Mouse (Mus musculus): ENCODE data around the gene Elovl5. TPM values are rescaled to one million over a fixed set of nuclear protein-coding genes. Genes with fewer than 3 reads are reported as not detected.

Gene Elovl5
- polyA plus RNA-seq, 1 experiment: 45.1 TPM

DNA sequence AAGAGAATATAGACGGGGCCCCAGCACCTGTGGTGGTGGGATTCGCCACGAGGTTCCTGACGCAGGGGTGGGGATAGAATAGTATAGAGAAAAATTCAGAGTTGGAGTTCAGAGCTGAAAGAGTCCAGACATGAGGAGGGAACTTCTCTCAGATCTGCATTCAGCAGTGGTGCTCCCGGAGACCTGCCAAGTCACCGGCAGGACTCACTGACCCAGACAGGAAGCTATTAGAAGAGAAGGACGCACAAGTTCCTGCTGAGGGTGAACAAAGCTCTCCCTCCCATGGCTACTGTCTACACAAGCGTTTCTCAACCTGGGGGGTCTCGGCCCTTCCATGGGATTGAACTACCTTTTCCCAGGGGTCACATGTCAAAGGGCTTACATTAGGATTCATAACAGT is 78.1 kb downstream of the Elovl5 start:
- Histone ChIP-seq H3K36me3 (ENCODE audit: control insufficient read depth, insufficient read depth) (no peaks in the 10 kb centered on the region), H3K4me2 (ENCODE audit: low read depth) (no peak overlapping the region), H3K4me3 (no peak overlapping the region), H3K79me2 (ENCODE audit: control insufficient read depth, insufficient read depth) (no peaks in the 10 kb centered on the region), H3K27me3 (ENCODE audit: control insufficient read depth, insufficient read depth, insufficient read length) (no peaks in the 10 kb centered on the region), H3ac (ENCODE audit: control insufficient read depth, insufficient read length) (no peak overlapping the region)
- no peak for TF ChIP-seq MYOG (IDR thresholded peaks at IDR 0.05; ENCODE audit: control insufficient read depth in 1 of 3, insufficient read depth in 1 of 3, insufficient read length in 2 of 3, low read depth in 2 of 3)
- TF ChIP-seq TCF12 (IDR thresholded peaks at IDR 0.05; ENCODE audit: insufficient read depth, poor library complexity, severe bottlenecking): no peak
- no peak for TF ChIP-seq REST (IDR thresholded peaks at IDR 0.05; ENCODE audit: insufficient read depth, insufficient read length)
- no peak for TF ChIP-seq SRF (IDR thresholded peaks at IDR 0.05; ENCODE audit: control insufficient read depth, insufficient read length, low read depth)

DNA sequence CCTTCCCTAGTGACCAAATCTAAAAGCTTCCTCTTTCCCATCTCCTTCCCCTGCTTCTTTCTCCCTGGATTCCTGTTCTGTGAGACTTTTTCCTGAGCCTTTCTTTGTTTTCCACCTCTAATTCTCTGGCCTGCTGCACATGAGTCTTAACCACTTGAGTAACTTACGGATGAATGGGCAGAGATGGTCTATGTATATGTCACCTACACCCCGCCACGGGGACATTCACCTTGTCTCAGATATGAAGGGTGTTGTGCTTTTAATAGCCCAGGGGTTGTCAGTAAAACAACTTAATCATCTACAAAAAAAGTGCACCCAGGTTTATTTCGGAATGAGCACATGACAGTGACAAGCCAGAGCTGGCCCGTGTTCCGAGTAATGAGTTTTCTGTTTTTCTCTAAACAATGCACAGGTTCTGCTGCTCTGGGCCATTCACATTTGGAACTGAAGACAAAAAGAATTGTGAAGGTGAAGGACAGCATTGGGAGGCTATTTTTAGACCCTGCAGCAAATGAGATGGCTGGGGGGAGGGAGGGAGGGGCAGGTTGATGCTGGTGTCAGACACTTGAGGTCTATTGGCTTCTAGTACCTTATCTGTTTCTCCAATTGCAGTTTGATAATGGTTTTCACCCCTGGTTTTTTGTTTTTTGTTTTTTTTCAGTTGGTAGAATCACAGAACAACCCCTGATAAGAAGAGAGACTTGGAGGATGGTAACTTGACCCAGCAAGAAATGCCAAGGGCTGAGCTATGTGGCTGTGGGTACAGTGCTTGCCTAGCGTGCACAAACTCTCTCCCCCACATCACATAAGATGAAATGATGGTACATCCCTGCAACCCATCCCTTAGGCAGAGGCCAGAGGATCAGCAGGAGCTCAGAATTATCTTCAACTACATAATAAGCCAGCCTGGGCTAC is 83.7 kb downstream of the Elovl5 start:
- TF ChIP-seq MYOG (IDR thresholded peaks at IDR 0.05; ENCODE audit: control insufficient read depth in 1 of 3, insufficient read depth in 1 of 3, insufficient read length in 2 of 3, low read depth in 2 of 3) (no peak), SRF (IDR thresholded peaks at IDR 0.05; ENCODE audit: control insufficient read depth, insufficient read length, low read depth) (no peak), USF1 (IDR thresholded peaks at IDR 0.05; ENCODE audit: low read depth) (no peak)

GRCm38 (mm10) chr9:78003278-78003677 is 86.1 kb downstream of the Elovl5 start:
- Histone ChIP-seq H3K27me3 (ENCODE audit: control insufficient read depth, insufficient read depth, insufficient read length) (no peaks in the 10 kb centered on the region), H3ac (ENCODE audit: control insufficient read depth, insufficient read length) (no peak overlapping the region), H3K4me2 (ENCODE audit: low read depth) (peak overlapping the region; percentile 18), H3K4me3 (no peak overlapping the region), H3K36me3 (ENCODE audit: control insufficient read depth, insufficient read depth) (no peaks in the 10 kb centered on the region), H3K79me2 (ENCODE audit: control insufficient read depth, insufficient read depth) (no peaks in the 10 kb centered on the region)
- TF ChIP-seq REST (IDR thresholded peaks at IDR 0.05; ENCODE audit: insufficient read depth, insufficient read length): no peak
- TF ChIP-seq MYOG (IDR thresholded peaks at IDR 0.05; ENCODE audit: control insufficient read depth in 1 of 3, insufficient read depth in 1 of 3, insufficient read length in 2 of 3, low read depth in 2 of 3): peak; percentile 40 to 78 (median 41)
- TF ChIP-seq TCF3 (IDR thresholded peaks at IDR 0.05; ENCODE audit: insufficient read length, low read depth): peak; percentile 8
- peak; percentile 60 to 81 (median 65) for TF ChIP-seq MYOD1 (IDR thresholded peaks at IDR 0.05; ENCODE audit: control insufficient read depth in 1 of 3, insufficient read length in 2 of 3, low read depth in 2 of 3)
- TF ChIP-seq POLR2A (IDR thresholded peaks at IDR 0.05; ENCODE audit: insufficient read length, low read depth): no peak
- 0 out of 2 replicates have a peak, but pooled peaks have one; percentile 28 for TF ChIP-seq CEBPB (IDR thresholded peaks at IDR 0.05; ENCODE audit: insufficient read depth, poor library complexity, severe bottlenecking)
- no peak for TF ChIP-seq POLR2AphosphoS2 (IDR thresholded peaks at IDR 0.05; ENCODE audit: insufficient read length, low read depth)
- TF ChIP-seq TCF12 (IDR thresholded peaks at IDR 0.05; ENCODE audit: insufficient read depth, poor library complexity, severe bottlenecking): peak; percentile 30
- TF ChIP-seq E2F4 (IDR thresholded peaks at IDR 0.05; ENCODE audit: insufficient read depth): no peak
- no peak for TF ChIP-seq SRF (IDR thresholded peaks at IDR 0.05; ENCODE audit: control insufficient read depth, insufficient read length, low read depth)
- TF ChIP-seq USF1 (IDR thresholded peaks at IDR 0.05; ENCODE audit: low read depth): no peak
- no peak for TF ChIP-seq MAX (IDR thresholded peaks at IDR 0.05; ENCODE audit: low read depth)

More for the DNA sequence above, 83.7 kb downstream of the Elovl5 start:
- H3K4me2 ChIP-seq (ENCODE audit: low read depth): no peak overlapping the region
- H3K27me3 ChIP-seq (ENCODE audit: control insufficient read depth, insufficient read depth, insufficient read length): no peaks in the 10 kb centered on the region
- H3K4me3 ChIP-seq: no peak overlapping the region
- no peaks in the 10 kb centered on the region for H3K79me2 ChIP-seq (ENCODE audit: control insufficient read depth, insufficient read depth)
- H3ac ChIP-seq (ENCODE audit: control insufficient read depth, insufficient read length): no peak overlapping the region
- H3K36me3 ChIP-seq (ENCODE audit: control insufficient read depth, insufficient read depth): no peaks in the 10 kb centered on the region

DNA sequence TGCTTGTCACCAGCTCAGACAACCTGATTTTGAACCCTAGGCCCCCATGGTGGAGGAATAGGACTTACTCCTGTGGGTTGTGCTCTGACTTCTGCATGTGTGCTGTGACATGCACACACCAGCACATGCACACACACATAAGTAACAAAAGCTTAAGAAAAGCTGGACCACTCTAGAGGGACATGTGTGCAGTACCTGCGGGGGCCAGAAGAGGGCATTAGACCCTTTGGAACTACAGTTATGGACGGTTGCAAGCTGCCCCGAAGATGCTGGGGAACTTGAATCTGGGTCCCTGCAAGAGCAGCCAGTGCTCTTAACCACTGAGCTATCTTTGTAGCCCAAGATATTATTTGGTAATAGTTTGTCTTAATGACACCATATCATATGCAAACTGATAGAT is 88.3 kb downstream of the Elovl5 start:
- Histone ChIP-seq H3K79me2 (ENCODE audit: control insufficient read depth, insufficient read depth) (no peaks in the 10 kb centered on the region), H3K27me3 (ENCODE audit: control insufficient read depth, insufficient read depth, insufficient read length) (no peaks in the 10 kb centered on the region), H3K4me2 (ENCODE audit: low read depth) (no peak overlapping the region), H3ac (ENCODE audit: control insufficient read depth, insufficient read length) (no peak overlapping the region), H3K4me3 (no peak overlapping the region), H3K36me3 (ENCODE audit: control insufficient read depth, insufficient read depth) (no peaks in the 10 kb centered on the region)
- TF ChIP-seq CEBPB (IDR thresholded peaks at IDR 0.05; ENCODE audit: insufficient read depth, poor library complexity, severe bottlenecking) (no peak), MYOG (IDR thresholded peaks at IDR 0.05; ENCODE audit: control insufficient read depth in 1 of 3, insufficient read depth in 1 of 3, insufficient read length in 2 of 3, low read depth in 2 of 3) (no peak), POLR2A (IDR thresholded peaks at IDR 0.05; ENCODE audit: insufficient read length, low read depth) (no peak), SRF (IDR thresholded peaks at IDR 0.05; ENCODE audit: control insufficient read depth, insufficient read length, low read depth) (no peak), POLR2AphosphoS2 (IDR thresholded peaks at IDR 0.05; ENCODE audit: insufficient read length, low read depth) (no peak), E2F4 (IDR thresholded peaks at IDR 0.05; ENCODE audit: insufficient read depth) (no peak), TCF12 (IDR thresholded peaks at IDR 0.05; ENCODE audit: insufficient read depth, poor library complexity, severe bottlenecking) (no peak), MYOD1 (IDR thresholded peaks at IDR 0.05; ENCODE audit: control insufficient read depth in 1 of 3, insufficient read length in 2 of 3, low read depth in 2 of 3) (no peak), MAX (IDR thresholded peaks at IDR 0.05; ENCODE audit: low read depth) (no peak), USF1 (IDR thresholded peaks at IDR 0.05; ENCODE audit: low read depth) (no peak), REST (IDR thresholded peaks at IDR 0.05; ENCODE audit: insufficient read depth, insufficient read length) (no peak), TCF3 (IDR thresholded peaks at IDR 0.05; ENCODE audit: insufficient read length, low read depth) (no peak)

Data from myocyte (in vitro differentiated cells).